Mouse (Mus musculus) erythroid progenitor cell, adult 5-6 weeks (primary cell): Measurements from ENCODE around the gene Dnajc8. TPM values are rescaled to one million over a fixed set of nuclear protein-coding genes. Genes with fewer than 3 reads are reported as not detected.
"Not testable (repeated sequence)": the region's sequence is repeated elsewhere in the genome, so short reads cannot be mapped to it uniquely, and the experiment has no call there.

ENCODE experiments used
- ATAC-seq: replicated peaks from 2 replicates; pipeline ENCODE4 v1.8.0; 2016; ENCODE audit warnings: moderate number of reproducible peaks, mild to moderate bottlenecking, moderate TSS enrichment, inconsistent platforms; ENCODE audit not compliant: poor library complexity, low FRiP score, severe bottlenecking
- total RNA-seq, 2 experiments: library from RNA; stranded (forward) in 1 of 2; stranded (reverse) in 1 of 2; fragments of 150-400 nt in 1 of 2; fragments of 186-747, 209-891 nt in 1 of 2; gene quantifications; 2 replicates each; pipeline versions ENCODE4 v1.2.3 to v1.2.4; 2015 to 2017; ENCODE audit warnings: low replicate concordance in 2 of 2

Gene Dnajc8
- total RNA-seq, 2 experiments from 2014 or later = 129 to 264 TPM

DNA sequence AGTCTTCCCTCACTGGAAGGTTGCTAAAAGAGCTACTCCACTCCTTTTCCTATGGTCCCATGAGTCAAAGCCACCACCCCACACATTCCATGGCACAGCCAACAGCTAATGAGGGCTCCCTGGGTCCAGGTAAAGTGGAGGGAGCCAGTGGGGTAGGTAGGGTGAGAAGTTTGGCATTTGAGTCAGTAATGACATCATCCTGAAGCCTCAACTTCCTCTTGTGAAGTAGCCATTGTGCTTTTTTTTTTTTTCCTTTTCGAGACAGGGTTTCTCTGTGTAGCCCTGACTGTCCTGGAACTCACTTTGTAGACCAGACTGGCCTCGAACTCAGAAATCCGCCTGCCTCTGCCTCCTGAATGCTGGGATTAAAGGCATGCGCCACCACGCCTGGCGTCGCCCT lies 20.2 kb downstream of the Dnajc8 start:
- ATAC-seq = not testable (repeated sequence)

DNA sequence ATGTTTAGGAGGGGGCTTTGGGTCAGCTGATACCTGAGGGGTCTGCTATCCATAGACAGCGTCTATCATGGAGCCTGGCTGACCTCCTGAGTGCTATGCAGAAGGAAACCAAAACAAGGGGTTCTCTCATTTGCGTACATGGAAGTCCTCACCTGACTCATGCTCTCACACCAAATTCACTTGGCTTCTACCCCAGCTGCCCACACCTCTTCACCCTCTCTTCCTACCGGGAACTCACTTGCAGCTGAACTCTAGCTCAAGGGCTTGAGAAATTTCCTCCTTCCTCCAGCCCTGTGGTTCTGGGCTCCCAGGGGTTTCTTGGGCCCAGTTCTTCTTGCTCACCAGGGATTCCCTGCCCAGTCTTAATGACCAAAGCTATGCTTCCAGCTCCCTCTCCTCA lies 27.9 kb downstream of the Dnajc8 start:
- 0 out of 2 replicates have a peak, but pooled peaks have one; percentile 16 for ATAC-seq

DNA sequence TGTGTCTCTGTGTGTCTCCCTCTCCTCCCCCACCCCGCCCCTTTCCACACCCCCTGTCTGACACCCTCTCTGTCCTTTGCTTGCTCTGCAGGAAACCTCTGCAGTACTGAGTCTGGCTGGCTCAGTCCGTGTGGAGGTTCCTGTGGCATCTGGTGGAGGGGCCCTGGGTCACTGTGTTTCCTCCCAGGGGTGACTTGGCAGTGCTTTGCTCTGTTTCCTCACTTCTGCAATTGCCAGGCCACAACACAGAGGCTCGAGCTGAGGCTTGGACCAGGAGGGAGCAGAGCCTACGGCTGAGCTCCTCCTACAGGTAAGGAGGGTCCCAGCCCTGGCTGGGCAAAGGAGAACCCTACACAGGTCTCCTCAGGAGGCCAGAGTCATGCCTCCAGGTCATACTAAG lies 28.6 kb downstream of the Dnajc8 start, which contains the start of gene Ptafr:
Ptafr (plus strand) TSS at position 103 of the 400 bp plus-strand sequence.
- ATAC-seq = no peak

DNA sequence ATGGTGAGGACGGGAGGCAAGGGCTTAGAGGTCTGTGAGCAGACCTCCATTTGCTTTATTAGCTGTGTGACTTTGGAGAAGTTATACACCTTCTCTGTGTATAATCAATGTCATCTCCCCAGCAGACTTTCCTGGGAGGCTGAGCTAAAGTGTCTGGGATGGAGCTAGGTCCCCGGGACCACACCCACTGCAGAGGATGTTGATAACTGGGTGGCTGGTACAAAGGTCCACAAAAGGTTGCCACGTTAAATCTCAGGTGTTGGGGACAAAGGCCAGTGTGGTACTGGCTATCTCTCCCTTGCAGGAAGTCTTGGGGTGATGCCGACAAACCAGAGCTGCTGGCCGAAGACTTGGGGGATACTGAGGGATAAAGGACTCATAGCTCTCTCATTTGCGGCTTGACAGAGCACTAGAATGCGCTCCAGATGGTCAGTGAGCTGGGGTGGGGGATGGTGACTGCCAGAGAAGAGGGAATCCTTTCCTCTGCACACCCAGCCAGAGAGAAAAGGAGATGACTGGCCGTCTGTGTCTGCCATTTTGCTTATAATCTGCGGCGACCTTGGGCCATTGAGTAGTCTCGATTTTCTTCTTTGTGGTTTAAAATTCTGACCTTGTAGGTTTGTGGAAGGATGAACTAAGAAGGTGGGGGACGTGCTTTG lies 29.9 kb downstream of the Dnajc8 start:
- no peak for ATAC-seq

DNA sequence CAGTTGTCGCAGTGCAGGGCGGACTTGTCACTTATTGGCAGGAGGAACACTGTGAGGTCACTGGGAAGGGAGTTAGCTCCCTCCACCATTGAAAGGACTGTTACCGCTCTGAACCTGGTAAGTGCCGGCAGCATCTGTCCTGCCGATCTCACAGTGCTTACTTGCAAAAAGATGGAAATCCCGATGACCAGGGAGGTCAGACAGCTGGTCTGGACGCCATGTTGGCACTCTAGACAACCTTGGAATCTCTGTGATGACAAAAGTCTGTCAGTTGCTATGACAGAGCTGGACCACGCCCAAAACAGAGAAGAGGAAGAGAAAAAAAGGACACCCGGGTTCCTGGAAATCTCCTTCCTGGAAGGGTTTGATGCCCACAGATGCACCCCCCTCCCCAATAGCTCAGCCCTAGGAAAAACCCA lies 32.0 kb downstream of the Dnajc8 start:
- no peak for ATAC-seq

DNA sequence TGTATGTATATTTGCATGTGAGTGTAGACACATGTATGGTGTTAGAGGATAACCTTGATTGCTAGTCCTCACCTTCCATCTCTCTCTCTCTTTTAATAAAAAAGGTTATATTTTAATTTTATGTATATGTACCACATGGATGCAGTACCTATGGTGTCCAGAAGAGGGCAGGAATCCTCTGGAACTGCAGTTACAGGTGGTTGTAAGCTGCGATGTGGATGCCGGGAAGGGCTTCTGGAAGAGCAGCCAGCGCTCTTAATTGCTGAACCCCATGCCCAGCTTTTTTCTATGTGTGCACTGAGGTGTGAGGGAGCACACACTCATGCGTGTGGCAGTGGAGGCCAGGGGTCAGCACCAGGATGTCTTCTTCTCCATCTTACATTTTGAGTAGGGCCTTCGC lies 33.8 kb downstream of the Dnajc8 start:
- ATAC-seq = no peak

DNA sequence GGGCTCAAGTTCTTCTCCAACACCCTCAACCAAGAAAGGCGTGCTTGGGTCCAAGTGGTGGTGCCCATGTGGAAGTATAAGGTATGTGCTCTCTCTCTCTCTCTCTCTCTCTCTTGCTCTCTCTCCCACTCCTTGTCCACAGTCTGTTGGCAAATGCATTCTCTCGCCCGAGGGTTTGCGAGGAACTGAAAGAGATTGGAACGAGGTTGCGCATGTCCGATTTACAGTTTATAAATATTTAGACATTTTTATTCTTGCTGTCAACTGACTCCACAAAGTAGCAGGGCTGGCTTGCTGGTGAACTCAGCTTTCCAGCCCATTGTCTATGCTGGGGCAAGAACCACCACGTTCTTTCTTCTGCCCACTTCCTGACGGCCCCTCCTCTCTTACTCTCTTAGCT lies 35.8 kb downstream of the Dnajc8 start:
- ATAC-seq = no peak

DNA sequence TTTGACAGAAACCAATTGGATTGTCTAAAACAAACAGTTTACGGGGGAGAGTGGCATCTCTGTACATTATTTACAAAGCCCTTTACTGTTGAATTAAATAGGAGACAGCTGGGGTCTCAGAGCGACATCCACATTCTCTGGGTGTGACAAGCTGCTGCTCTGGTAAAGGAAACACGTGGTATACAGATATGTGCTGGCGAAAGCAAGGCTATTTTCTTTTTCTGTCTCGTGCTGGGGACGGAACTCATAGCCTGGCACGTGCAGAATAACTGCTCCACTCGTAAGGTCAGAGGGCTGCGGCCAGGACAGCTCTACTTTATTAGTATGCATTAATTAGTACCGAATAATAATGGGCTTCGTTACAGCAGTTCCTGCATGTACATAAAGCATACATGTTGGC lies 38.0 kb downstream of the Dnajc8 start:
- no peak for ATAC-seq

DNA sequence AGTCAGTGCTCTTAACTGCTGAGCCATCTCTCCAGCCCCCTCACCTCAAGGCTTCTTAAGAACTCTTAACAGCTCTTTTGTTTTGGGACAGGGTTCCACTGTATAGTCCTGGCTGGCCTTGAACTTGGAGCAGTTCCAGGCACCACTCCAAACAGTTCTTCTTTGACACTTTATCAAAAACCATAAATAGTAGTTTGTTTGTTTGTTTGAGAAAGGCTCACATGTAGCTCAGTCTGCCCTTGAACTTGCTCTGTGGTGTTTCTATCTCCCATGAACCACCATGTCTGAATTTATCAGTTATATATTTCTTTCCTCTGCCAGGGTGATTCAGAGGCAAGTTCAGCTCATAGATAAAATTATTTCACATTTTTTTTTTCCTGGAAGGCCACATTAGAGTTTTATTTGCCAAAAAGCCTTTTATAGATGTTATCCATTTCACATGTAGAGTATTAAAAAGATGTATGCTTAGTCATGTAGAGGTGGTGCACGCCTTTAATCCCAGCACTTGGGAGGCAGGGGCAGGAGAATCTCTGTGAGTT lies 39.5 kb downstream of the Dnajc8 start:
- ATAC-seq = no peak

DNA sequence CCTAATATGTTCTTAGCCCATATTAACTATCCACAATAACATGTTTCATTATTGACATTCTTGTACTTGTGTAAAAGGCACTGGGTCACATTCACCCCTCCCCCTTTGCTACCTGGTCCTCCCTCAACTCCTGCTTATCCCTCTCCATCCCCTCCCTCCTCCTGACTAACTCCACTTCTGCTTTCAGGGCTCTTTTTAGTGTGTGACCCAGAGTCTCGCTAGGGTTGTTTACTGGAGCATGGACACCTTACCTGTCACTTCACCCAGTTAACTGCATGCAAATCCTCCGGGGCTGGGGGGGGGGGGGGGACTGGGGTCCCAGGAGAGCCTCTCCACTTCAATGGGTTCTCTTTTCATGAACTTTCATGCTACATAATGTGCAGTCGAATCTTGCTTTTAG lies 48.4 kb downstream of the Dnajc8 start:
- no peak for ATAC-seq

DNA sequence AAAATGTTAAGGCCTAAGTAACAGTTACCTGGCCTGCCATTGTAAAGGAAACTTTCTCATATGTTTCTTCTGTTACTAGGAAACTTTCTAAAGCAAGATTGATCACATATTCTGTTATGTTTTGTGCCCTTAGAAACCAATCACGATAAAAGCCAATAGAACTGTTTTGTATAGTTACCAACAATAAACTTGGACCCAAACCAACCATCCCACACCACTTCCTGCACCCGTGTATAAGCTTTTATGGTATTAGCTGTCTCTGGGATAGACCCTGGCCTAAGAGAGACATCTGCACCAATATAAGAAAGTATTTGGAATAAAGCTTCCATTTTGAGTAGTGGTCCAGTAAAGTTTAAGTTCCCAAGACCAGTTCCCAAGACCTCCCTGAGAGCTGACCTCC lies 49.6 kb downstream of the Dnajc8 start:
- ATAC-seq = no peak

DNA sequence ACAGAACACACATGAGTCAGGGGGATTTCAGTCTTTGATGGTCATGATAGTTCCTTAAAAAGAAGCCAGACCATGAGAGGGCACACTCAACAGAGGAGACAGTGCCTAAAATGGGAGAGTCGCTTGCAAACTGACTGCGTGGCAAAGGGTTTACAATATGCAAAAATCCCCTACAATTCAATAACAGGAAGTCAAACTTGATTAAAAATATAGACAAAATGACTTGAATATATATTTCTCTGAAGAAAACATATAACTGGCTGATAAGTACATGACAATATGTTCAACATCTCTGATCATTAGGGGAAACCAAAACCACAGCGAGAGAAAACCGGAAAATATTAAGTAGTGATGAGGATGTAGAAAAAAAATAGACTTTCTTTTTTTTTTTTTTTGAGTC lies 50.9 kb downstream of the Dnajc8 start:
- ATAC-seq = no peak

DNA sequence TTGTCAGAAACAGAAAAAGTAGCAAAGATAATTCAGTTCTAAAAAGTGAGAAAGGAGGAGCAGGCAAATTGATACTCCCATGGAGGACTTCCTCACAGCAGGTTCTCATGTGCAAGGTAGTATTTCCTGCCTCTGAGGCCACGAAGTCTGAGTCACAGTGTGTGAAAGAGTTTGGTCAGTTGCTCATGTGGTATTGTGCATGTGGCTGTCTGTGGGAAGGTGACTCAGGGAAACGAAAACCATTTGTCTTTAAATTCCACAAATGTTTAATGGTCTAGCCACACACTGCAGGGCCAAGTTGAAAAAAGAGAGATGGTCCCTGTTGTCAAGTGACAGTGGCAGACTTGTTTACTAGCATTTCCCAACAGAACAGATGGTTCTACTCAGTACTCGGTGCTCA lies 53.2 kb downstream of the Dnajc8 start:
- no peak for ATAC-seq

DNA sequence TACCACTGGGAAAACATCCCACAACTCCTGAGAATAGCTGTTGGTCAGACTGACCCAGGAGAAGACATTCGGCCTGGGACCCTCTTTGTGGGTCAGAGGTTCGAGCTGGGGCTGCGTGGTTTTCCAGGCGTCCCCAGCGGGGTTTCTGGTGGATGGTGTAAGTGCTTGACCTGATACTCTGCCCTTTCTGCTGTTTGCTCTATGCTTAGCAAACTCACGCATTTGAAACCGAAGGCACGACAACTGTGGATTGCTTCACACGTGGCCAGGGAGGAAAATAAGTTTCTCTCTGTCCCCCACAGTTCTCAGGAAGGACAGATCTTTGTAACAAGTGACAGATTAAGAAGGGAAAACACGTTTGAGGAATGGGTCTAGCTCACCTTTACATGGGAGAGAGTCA lies 55.3 kb downstream of the Dnajc8 start:
- ATAC-seq = no peak

DNA sequence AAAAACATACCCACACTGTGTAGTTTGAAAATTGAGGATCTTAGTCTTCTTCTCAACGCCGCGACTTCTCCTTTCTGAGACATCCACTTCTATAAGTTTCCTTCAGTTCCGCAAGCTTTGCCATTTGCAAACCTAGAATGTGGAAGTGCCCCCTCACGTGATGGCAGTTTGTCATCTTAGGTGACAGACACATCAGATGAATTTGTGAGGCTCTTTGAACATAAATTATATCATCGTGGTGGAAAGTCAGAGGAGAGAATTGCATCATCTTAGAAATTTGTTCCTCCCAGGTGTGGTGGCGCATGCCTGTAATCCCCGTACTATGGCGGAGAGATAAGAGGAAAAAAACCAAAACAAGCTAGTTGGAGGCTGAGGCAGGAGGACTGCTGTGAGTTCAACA lies 57.6 kb downstream of the Dnajc8 start:
- ATAC-seq = no peak

DNA sequence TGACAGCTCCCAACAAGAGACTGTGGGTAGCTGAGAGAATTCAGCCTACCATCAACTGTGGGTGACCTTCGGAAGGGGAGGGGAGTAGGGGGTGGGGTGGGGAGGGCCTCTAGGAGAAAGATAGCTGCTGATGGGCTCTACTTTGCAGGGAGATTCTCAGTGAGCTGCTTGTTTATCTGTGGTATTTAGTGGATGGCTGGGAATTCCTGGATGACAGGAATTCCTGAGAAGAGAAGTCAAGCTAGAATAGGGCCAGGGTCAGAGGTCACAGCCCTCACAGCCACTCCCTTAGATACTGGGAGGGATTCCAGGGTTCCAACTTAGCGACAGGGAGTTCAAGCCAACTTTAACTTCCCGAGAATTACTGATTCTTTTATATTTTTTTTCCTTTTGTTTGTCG lies 58.8 kb downstream of the Dnajc8 start:
- ATAC-seq = no peak

DNA sequence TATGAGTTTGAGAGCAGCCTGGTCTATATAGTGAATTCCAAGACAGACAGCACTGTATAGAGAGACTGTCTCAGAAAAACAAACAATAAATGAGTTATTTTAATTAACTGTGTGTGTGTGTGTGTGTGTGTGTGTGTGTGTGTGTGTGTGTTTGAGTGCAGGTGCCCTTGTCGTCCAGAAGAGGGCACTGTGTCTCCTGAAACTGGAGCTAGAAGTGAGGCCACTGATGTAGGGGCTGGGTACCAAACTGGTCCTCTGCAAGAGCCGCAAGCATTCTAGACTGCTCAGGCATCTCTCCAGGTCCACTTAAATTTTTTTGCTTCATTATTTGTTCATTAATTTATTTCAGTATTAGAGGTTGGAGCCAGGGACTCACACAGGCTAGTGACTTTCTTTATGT lies 63.5 kb downstream of the Dnajc8 start:
- no peak for ATAC-seq

DNA sequence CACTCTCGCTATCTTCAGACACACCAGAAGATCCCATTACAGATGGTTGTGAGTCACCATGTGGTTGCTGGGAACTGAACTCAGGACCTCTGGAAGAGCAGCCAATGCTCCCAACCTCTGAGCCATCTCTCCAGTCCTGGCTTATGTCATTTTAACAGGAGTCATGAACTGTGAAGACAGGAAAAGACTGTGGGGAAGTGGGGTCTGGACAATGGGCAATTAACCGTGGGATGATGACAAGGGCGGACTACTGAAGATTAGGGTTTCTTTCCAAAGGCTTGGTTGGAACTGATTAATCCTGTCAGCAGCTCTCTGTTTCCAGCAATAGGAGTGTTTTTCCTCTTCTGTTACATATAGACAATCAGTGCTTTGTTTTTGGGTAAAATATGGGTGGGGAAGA lies 64.4 kb downstream of the Dnajc8 start:
- ATAC-seq = no peak

DNA sequence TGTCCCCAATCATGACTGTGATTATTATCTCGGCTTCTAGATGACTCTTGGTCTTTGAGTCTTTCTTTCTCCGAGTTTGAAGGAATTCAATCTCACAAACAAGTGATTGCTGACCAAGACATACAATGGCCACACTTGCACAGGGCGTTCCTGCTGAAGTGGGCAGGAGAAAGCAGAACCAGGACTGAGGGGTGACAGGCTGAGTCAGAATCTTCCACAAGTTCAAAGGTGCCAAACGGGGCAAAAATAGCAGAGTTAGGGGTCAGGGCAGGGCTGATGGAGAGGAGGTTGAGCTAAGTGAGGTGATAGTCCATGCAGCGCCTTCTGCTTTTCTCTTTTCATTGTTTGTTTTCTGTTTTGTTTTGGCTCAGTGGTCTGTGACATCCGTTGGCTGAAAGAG lies 65.1 kb downstream of the Dnajc8 start:
- ATAC-seq = no peak

DNA sequence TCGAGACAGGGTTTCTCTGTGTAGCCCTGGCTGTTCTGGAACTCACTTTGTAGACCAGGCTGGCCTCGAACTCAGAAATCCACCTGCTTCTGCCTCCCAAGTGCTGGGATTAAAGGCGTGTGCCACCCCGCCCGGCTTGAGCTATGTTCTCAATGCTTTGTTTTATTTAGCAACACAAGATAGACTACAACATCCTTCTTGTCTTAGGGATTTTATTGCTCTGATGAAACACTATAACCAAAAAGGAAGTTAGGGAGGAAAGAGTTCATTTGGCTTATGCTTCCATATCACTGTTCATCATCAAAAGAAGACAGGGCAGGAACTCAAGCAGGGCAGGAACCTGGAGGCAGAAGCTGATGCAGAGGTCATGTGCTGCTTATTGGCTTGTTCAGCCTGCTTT lies 65.9 kb downstream of the Dnajc8 start:
- not testable (repeated sequence) for ATAC-seq
